Mouse (Mus musculus): ENCODE measurements at regions not wholly inside any gene's neighbourhood (a gene's known extent, or its start where the extent isn't known, plus 50 kb on each side); places are given as distances from the start of the nearest gene placed in this dataset.

- TF ChIP-seq EP300 (IDR thresholded peaks at IDR 0.05; ENCODE audit: insufficient read depth, low read depth, low read length) = no peak
- TF ChIP-seq CTCF (IDR thresholded peaks at IDR 0.05; ENCODE audit: low read depth, low read length) = no peak
- no peak for TF ChIP-seq POLR2A (IDR thresholded peaks at IDR 0.05; ENCODE audit: insufficient read depth, low read length)
Observed at GRCm38 (mm10) chr13:16636251-16636650, 624.6 kb downstream of the Inhba start.
